Mouse (Mus musculus) neural tube, embryonic 10.5 days (tissue): ENCODE data around the gene Zfp609.

Experiments used
- DNase-seq: peaks from one replicate; pipeline ENCODE4 v3.0.0-alpha.2; 2017; ENCODE audit warnings: low spot score; ENCODE audit errors: extremely low spot score

The Zfp609 gene

GRCm38 (mm10) chr9:65771011-65771664 lies 56.2 kb downstream of the Zfp609 start:
- no peak for DNase-seq

GRCm38 (mm10) chr9:65762728-65763127 lies 64.6 kb downstream of the Zfp609 start:
- DNase-seq = no peak

GRCm38 (mm10) chr9:65759992-65760391 lies 67.4 kb downstream of the Zfp609 start:
- no peak for DNase-seq

GRCm38 (mm10) chr9:65759256-65759655 lies 68.1 kb downstream of the Zfp609 start:
- DNase-seq = no peak

- DNase-seq = no peak
Measured at GRCm38 (mm10) chr9:65757826-65758225, 69.5 kb downstream of the Zfp609 start.

GRCm38 (mm10) chr9:65755673-65756375 lies 71.5 kb downstream of the Zfp609 start:
- DNase-seq = no peak

- DNase-seq = no peak
Measured at GRCm38 (mm10) chr9:65755164-65755563, 72.2 kb downstream of the Zfp609 start.

- DNase-seq = no peak
Measured at GRCm38 (mm10) chr9:65752632-65753031, 74.7 kb downstream of the Zfp609 start.

GRCm38 (mm10) chr9:65751906-65752305 lies 75.5 kb downstream of the Zfp609 start:
- DNase-seq = no peak

- no peak for DNase-seq
Measured at GRCm38 (mm10) chr9:65748102-65748501, 79.3 kb downstream of the Zfp609 start.

- no peak for DNase-seq
Measured at GRCm38 (mm10) chr9:65746479-65746878, 80.9 kb downstream of the Zfp609 start.

- no peak for DNase-seq
Measured at GRCm38 (mm10) chr9:65745456-65745855, 81.9 kb downstream of the Zfp609 start.

- peak; percentile 29 for DNase-seq
Measured at GRCm38 (mm10) chr9:65744171-65745082, 82.9 kb downstream of the Zfp609 start.

- DNase-seq = no peak
Measured at GRCm38 (mm10) chr9:65743809-65744170, 83.6 kb downstream of the Zfp609 start.

- no peak for DNase-seq
Measured at GRCm38 (mm10) chr9:65743322-65743721, 84.0 kb downstream of the Zfp609 start.

- no peak for DNase-seq
Measured at GRCm38 (mm10) chr9:65742777-65743176, 84.6 kb downstream of the Zfp609 start.

- DNase-seq = no peak
Measured at GRCm38 (mm10) chr9:65741066-65741852, 86.1 kb downstream of the Zfp609 start.

- DNase-seq = no peak
Measured at GRCm38 (mm10) chr9:65734931-65735330, 92.4 kb downstream of the Zfp609 start.

- no peak for DNase-seq
Measured at GRCm38 (mm10) chr9:65728588-65728987, 98.8 kb downstream of the Zfp609 start.

- no peak for DNase-seq
Measured at GRCm38 (mm10) chr9:65727491-65727890, 99.9 kb downstream of the Zfp609 start.

- DNase-seq = no peak
Measured at GRCm38 (mm10) chr9:65726431-65726830, 100.9 kb downstream of the Zfp609 start.
